26 mouse cellular contexts compared by ENCODE assay signal in genomic region chr5:39260721-39261190, GRCm38 (mm10).
A peak's percentile ranks its signal among the peaks of the same experiment; 100 is the strongest.
DNase-seq lines count a peak whose midpoint lies in the region; ATAC-seq lines count a peak whose summit lies in the region.
"Had no signal": no experiment of that assay in that cellular context is flagged by ENCODE, and none has a peak within 500 bp of the region (broad histone marks: within the 10 kb centered on the region; RNA-seq: fewer than 3 reads in every experiment).

No protein-coding gene starts in this region.

- no peak overlapping the region for H3K9ac ChIP-seq in forebrain, embryonic 14.5 days (ENCODE audit: low read length)
- no peak overlapping the region for H3K9ac ChIP-seq in forebrain, embryonic 11.5 days (ENCODE audit: low read length)
- no peak overlapping the region for H3K9ac ChIP-seq in midbrain, embryonic 14.5 days (replicated peaks; ENCODE audit: low read length)
- no peak overlapping the region for H3K9ac ChIP-seq in midbrain, embryonic 11.5 days (ENCODE audit: low read length)
- no peak overlapping the region for H3K9ac ChIP-seq in forebrain, embryonic 16.5 days (replicated peaks; ENCODE audit: low read depth, low read length)
- H3K9ac ChIP-seq: embryonic facial prominence, embryonic 13.5 days; liver, embryonic 15.5 days; lung, embryonic 14.5 days had no signal

- H3K36me3 ChIP-seq in forebrain, embryonic 14.5 days (ENCODE audit: control insufficient read depth, insufficient read depth, low read length), result no peaks in the 10 kb centered on the region
- H3K36me3 ChIP-seq in forebrain, embryonic 11.5 days (ENCODE audit: control insufficient read depth, insufficient read depth, low read length), result no peaks in the 10 kb centered on the region
- H3K36me3 ChIP-seq in midbrain, embryonic 14.5 days (ENCODE audit: control insufficient read depth, insufficient read depth, low read length), result no peaks in the 10 kb centered on the region
- H3K36me3 ChIP-seq in midbrain, embryonic 11.5 days (ENCODE audit: control insufficient read depth, insufficient read depth, low read length), result no peaks in the 10 kb centered on the region
- no peaks in the 10 kb centered on the region for H3K36me3 ChIP-seq in forebrain, embryonic 16.5 days (ENCODE audit: control insufficient read depth, insufficient read depth)
- H3K36me3 ChIP-seq: embryonic facial prominence, embryonic 13.5 days; liver, embryonic 15.5 days had no signal

- H3K4me2 ChIP-seq in forebrain, embryonic 14.5 days (ENCODE audit: low read length), result no peak overlapping the region
- H3K4me2 ChIP-seq in forebrain, embryonic 11.5 days (ENCODE audit: low read depth, low read length, severe bottlenecking), result no peak overlapping the region
- no peak overlapping the region for H3K4me2 ChIP-seq in midbrain, embryonic 14.5 days (ENCODE audit: low read length)
- H3K4me2 ChIP-seq in midbrain, embryonic 11.5 days, result no peak overlapping the region
- H3K4me2 ChIP-seq in forebrain, embryonic 16.5 days (ENCODE audit: low read length), result no peak overlapping the region
- H3K4me2 ChIP-seq: embryonic facial prominence, embryonic 13.5 days; heart, embryonic 11.5 days; liver, embryonic 15.5 days; lung, embryonic 14.5 days had no signal

- H3K4me1 ChIP-seq in forebrain, embryonic 14.5 days (ENCODE audit: control insufficient read depth, insufficient read depth, low read length), result no peaks in the 10 kb centered on the region
- H3K4me1 ChIP-seq in forebrain, embryonic 11.5 days (replicated peaks; ENCODE audit: control insufficient read depth, insufficient read depth, low read length), result no peaks in the 10 kb centered on the region
- no peaks in the 10 kb centered on the region for H3K4me1 ChIP-seq in midbrain, embryonic 14.5 days (ENCODE audit: control insufficient read depth, insufficient read depth, low read length)
- no peaks in the 10 kb centered on the region for H3K4me1 ChIP-seq in midbrain, embryonic 11.5 days (ENCODE audit: control insufficient read depth, insufficient read depth, low read length)
- H3K4me1 ChIP-seq in forebrain, embryonic 16.5 days (replicated peaks; ENCODE audit: control insufficient read depth, insufficient read depth, low read length), result 0 out of 2 replicates have a peak, but pooled peaks cover 3% of the 10 kb centered on the region
- H3K4me1 ChIP-seq: embryonic facial prominence, embryonic 13.5 days; liver, embryonic 15.5 days had no signal

- DNase-seq in forebrain, embryonic 14.5 days (ENCODE audit: low spot score), result peak; percentile 72
- no peak for DNase-seq in forebrain, embryonic 11.5 days (ENCODE audit: low spot score)
- peak; percentile 8 for DNase-seq in midbrain, embryonic 14.5 days
- DNase-seq in midbrain, embryonic 11.5 days (ENCODE audit: low spot score, missing footprints), result no peak
- DNase-seq in embryo, embryonic 11 days, result no peak
- no peak for DNase-seq in frontal cortex, adult 2 months (ENCODE audit: extremely low spot score in 1 of 2, low spot score in 1 of 2)
- DNase-seq: adrenal gland, postnatal 14 days; cerebellum, adult 11-12 months; cerebellum, adult 9-11 months; gastrocnemius, postnatal 14 days; heart, adult 11 months; heart, postnatal 36 days; kidney, adult 11 months; kidney, postnatal 14 days; layer of hippocampus, adult 9-11 months; liver; lung, embryonic 14.5 days; lung, postnatal 14 days; thymus, adult 2 months; thymus, postnatal 36 days had no signal

- ATAC-seq in forebrain, embryonic 14.5 days, result peak; percentile 81
- no peak for ATAC-seq in forebrain, embryonic 11.5 days (replicated peaks; ENCODE audit: low FRiP score)
- no peak for ATAC-seq in midbrain, embryonic 14.5 days (ENCODE audit: low FRiP score, low TSS enrichment)
- no peak for ATAC-seq in midbrain, embryonic 11.5 days (ENCODE audit: low FRiP score)
- ATAC-seq in forebrain, embryonic 16.5 days, result peak; percentile 84
- ATAC-seq: inflammation-experienced regulatory T-cells, adult 6 months; Patski had no signal

- 11% methylated on average over 1 of the region's 1 CpGs for WGBS in forebrain, embryonic 14.5 days
- WGBS in forebrain, embryonic 11.5 days, result 70% methylated on average over 1 of the region's 1 CpGs
- WGBS in midbrain, embryonic 14.5 days, result 53% methylated on average over 1 of the region's 1 CpGs
- WGBS in midbrain, embryonic 11.5 days, result 79% methylated on average over 1 of the region's 1 CpGs
- 28% methylated on average over 1 of the region's 1 CpGs for WGBS in forebrain, embryonic 16.5 days

- H3K4me3 ChIP-seq in forebrain, embryonic 14.5 days (ENCODE audit: low read depth, low read length), result no peak overlapping the region
- H3K4me3 ChIP-seq in forebrain, embryonic 11.5 days (ENCODE audit: low read depth, low read length), result no peak overlapping the region
- no peak overlapping the region for H3K4me3 ChIP-seq in midbrain, embryonic 14.5 days (replicated peaks; ENCODE audit: low read depth, low read length)
- H3K4me3 ChIP-seq in midbrain, embryonic 11.5 days (ENCODE audit: low read depth, low read length), result no peak overlapping the region
- no peak overlapping the region for H3K4me3 ChIP-seq in forebrain, embryonic 16.5 days (replicated peaks; ENCODE audit: low read length)
- H3K4me3 ChIP-seq: embryonic facial prominence, embryonic 13.5 days; liver, embryonic 15.5 days had no signal

- no peaks in the 10 kb centered on the region for H3K9me3 ChIP-seq in forebrain, embryonic 14.5 days (replicated peaks; ENCODE audit: control insufficient read depth, low read length)
- no peaks in the 10 kb centered on the region for H3K9me3 ChIP-seq in forebrain, embryonic 11.5 days (ENCODE audit: control insufficient read depth, low read length)
- no peaks in the 10 kb centered on the region for H3K9me3 ChIP-seq in midbrain, embryonic 14.5 days (ENCODE audit: control insufficient read depth, low read length)
- H3K9me3 ChIP-seq in midbrain, embryonic 11.5 days (ENCODE audit: control insufficient read depth, low read length), result no peaks in the 10 kb centered on the region
- H3K9me3 ChIP-seq in forebrain, embryonic 16.5 days (ENCODE audit: control insufficient read depth, low read length), result no peaks in the 10 kb centered on the region
- H3K9me3 ChIP-seq: embryonic facial prominence, embryonic 13.5 days; liver, embryonic 15.5 days had no signal

- H3K27ac ChIP-seq in forebrain, embryonic 14.5 days (ENCODE audit: low read depth, low read length), result no peak overlapping the region
- no peak overlapping the region for H3K27ac ChIP-seq in forebrain, embryonic 11.5 days (ENCODE audit: low read depth, low read length)
- no peak overlapping the region for H3K27ac ChIP-seq in midbrain, embryonic 14.5 days (replicated peaks; ENCODE audit: low read depth, low read length)
- no peak overlapping the region for H3K27ac ChIP-seq in midbrain, embryonic 11.5 days (ENCODE audit: low read depth, low read length)
- H3K27ac ChIP-seq in forebrain, embryonic 16.5 days (ENCODE audit: low read length), result no peak overlapping the region
- H3K27ac ChIP-seq: embryonic facial prominence, embryonic 13.5 days; liver, embryonic 15.5 days had no signal

- H3K27me3 ChIP-seq in forebrain, embryonic 14.5 days (replicated peaks; ENCODE audit: control insufficient read depth, insufficient read depth, low read length), result no peaks in the 10 kb centered on the region
- no peaks in the 10 kb centered on the region for H3K27me3 ChIP-seq in forebrain, embryonic 11.5 days (ENCODE audit: control insufficient read depth, insufficient read depth, low read length)
- no peaks in the 10 kb centered on the region for H3K27me3 ChIP-seq in midbrain, embryonic 14.5 days (ENCODE audit: control insufficient read depth, insufficient read depth, low read length)
- no peaks in the 10 kb centered on the region for H3K27me3 ChIP-seq in midbrain, embryonic 11.5 days (ENCODE audit: control insufficient read depth, insufficient read depth, low read length)
- no peaks in the 10 kb centered on the region for H3K27me3 ChIP-seq in forebrain, embryonic 16.5 days (replicated peaks; ENCODE audit: control insufficient read depth, insufficient read depth, low read length)
- H3K27me3 ChIP-seq: embryonic facial prominence, embryonic 13.5 days; liver, embryonic 15.5 days; Patski had no signal

Comparison
In these comparisons a context has a peak if more than half of its experiments do, and no peak if none do; other contexts are left out.
1. ATAC-seq: peak in forebrain, embryonic 14.5 days (single experiment) and forebrain, embryonic 16.5 days (single experiment); none in forebrain, embryonic 11.5 days (single experiment), midbrain, embryonic 14.5 days (single experiment) and midbrain, embryonic 11.5 days (single experiment).
2. DNase-seq: peak in forebrain, embryonic 14.5 days (single experiment) and midbrain, embryonic 14.5 days (single experiment); none in forebrain, embryonic 11.5 days (single experiment), midbrain, embryonic 11.5 days (single experiment), embryo, embryonic 11 days (single experiment) and frontal cortex, adult 2 months (0 of 2).